Mouse (Mus musculus) testis, adult 2 months (tissue): Measurements from ENCODE around the gene Stradb.

ENCODE experiments used
- CTCF ChIP-seq: fragments of 200-500 bp; IDR thresholded peaks from 2 replicates; pipeline ENCODE4 v1.5.1; 2012; ENCODE audit warnings: low read depth, mild to moderate bottlenecking, inconsistent platforms, low read length, moderate library complexity; ENCODE audit not compliant: control insufficient read depth, insufficient read depth, insufficient replicate concordance
- POLR2A ChIP-seq: fragments of 200-500 bp; IDR thresholded peaks from 2 replicates; pipeline ENCODE4 v1.6.1; 2012; ENCODE audit warnings: low read depth, mild to moderate bottlenecking, inconsistent platforms, low read length, moderate library complexity; ENCODE audit not compliant: control insufficient read depth

DNA sequence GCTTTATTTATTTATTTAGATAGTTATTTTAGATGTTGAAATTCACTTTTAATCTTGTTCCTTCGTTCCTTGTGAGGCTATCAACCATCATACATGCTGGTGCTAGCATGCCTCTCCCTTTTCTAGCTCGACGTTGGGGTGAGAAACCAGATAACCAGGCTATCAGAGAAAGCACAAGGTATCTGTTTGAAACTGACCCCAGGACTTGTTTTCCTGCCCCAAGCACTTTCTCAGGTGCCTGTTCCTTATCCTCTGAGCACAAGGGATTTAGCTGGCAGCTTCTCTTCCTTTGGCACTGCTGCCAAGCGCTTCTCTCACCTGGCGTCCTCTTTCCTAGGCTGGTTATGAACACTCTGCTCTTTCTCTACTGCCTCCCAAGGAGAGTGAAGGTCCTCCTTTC lies 10.9 kb upstream of the Stradb start:
- TF ChIP-seq CTCF = no peak
- no peak for TF ChIP-seq POLR2A
